Mouse (Mus musculus): ENCODE data around the gene Tead1.

Tead1 gene

DNA sequence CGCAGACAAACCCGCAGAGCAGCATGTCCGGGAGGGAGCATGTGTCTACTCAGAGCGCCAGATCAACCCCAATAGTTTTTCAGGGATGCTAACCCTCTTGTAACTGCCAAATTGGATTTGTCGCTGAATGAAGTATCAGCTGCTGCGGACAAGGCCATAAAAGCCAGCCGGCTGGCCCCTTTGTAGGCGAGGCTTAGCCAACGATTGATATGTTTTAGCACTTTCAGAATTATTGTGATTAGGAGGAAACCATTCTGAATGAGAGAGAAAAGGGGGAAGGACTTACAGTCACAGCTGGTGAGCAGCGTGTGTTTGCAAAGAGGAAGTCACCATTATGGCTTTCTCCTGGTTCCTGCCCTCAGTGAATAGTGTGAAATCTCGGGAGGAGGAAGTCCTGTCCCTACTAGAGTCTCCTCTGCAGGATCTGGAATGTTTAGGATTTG is 146.2 kb downstream of the Tead1 start:
- no peak for DNase-seq

DNA sequence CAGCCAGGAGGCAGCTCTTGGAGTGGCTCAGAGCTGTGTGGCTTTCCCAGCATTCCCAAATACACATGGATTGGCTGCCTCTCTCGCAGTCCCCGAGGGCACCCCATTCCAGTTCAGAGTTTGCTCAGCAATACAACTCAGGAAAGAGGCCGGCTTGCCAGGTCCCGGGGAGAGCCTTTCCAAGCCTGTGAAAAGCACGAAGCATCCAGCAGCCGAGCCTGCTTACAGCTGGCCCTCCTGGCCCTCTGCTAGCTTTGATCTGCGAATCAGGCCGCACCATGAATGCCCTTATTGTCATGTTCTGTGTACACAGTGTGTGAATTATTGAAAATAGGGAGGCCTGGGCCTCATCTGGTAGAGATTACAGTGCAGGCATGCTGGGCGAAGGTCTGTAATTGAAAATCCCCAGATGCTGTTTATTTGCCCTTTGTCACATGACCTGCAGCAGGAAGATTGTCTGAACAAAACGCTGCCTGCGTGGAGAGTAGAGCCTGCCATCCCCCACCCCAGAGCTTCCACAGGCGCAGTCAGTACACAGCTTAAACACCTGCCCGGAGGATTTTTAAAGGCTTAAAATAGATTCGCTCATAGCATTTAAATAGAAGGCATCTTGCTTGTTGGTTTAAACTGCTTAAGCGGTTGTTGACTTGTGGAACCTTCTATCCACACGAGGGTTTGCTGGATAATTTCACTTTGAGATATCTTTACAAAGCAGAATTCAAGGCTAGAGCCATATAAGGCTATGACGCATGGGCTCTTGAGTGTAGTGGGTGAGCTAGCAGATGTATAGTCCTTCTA is 147.2 kb downstream of the Tead1 start:
- DNase-seq, result peak; percentile 42

GRCm38 (mm10) chr7:112828016-112828695 is 149.0 kb downstream of the Tead1 start:
- no peak for DNase-seq

DNA sequence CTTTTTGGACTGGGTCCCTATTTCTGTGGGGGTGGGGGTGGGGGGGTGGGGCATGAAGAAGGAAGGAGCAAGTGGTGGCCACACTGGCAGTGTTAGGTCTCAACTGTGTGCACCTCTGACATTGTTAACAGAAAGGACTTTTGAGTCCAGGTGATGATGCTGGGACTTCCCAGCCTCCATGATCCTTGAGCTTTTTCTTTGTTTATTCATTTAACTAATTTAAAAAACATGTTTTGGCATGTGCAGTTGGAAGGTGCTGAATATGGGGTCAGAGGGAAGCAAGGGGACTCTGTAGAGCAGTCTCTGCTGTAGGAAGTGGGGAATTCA is 149.5 kb downstream of the Tead1 start:
- DNase-seq, result no peak

GRCm38 (mm10) chr7:112830946-112831345 is 151.8 kb downstream of the Tead1 start:
- no peak for DNase-seq

- DNase-seq, result no peak
Observed at GRCm38 (mm10) chr7:112831446-112831845, 152.3 kb downstream of the Tead1 start.

DNA sequence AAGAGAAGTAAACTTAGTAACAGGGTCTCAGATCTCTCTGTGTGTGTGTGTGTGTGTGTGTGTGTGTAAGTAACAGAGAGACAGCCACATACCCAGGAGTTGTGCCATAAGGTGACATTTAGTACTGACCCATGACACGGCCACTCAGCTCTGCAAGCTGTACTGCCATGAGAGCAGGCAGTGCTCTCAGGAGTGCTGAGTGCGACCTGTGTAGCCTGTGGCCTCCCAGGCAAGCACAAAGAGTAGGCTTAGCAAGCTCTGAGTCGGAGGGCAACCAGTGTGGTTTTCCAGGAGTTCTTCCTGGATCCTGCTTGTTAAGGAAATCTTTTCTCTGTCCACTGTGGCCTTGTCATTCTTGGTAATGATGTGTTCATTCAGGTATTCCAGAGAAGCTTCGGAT is 154.0 kb downstream of the Tead1 start:
- DNase-seq, result no peak

DNA sequence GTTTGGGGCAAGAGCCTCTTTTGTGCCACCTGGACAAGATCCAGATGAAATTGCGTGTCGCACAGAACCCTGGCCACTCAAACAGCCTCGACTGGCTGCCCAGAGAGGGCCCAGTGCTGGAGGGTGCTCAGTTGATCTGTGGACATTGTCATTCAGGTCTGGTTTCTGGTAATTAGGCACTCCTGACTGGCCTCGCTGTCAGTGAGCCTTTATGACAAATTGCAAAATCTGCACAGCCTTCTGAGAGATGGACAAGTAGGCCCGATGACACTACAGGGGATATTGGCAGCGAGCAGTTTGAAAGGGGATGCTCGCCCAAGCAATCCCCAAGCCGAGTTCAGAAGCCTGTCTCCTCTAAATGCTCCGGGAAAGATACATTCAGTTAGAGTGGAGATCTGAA is 157.0 kb downstream of the Tead1 start:
- DNase-seq, result no peak

DNA sequence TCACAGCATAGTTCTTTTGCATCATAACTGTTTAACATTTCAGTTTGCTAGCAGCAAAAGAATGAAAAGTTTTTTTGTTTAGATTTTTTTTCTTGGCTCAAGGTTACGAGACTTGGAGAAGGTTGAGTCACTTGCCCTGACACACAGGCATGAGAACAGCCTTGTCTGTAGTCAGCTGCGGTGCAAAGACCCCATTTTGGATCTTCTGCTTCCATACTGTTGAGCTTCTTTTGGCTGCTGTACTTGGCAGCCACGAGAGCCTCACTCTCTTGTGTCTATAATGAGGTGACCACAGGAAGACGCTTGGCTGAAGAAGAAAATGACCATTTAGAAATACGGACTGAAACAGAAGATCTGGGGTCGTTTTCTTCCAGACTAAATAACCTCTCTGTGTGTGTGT is 159.0 kb downstream of the Tead1 start:
- DNase-seq, result no peak

GRCm38 (mm10) chr7:112840351-112840750 is 161.2 kb downstream of the Tead1 start:
- DNase-seq, result no peak

DNA sequence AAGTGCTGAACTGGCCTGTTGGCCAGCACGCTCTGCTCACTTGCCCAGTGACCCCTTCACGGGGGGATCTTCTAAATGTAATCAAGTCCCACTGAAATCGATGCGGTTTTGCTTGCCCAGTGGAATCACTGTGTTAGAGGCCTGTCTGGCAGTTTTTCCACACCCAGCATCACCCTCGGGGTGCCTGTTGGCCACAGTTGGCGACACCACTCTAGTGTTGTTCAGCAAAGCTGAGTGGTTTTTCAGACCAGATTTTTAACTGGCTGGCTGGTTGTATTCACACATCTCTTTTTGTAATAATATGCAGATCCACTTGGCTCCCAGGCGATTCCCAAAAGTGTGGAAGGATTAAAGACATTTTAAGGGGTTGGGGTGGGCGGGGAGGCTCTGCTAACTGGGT is 161.8 kb downstream of the Tead1 start:
- no peak for DNase-seq

DNA sequence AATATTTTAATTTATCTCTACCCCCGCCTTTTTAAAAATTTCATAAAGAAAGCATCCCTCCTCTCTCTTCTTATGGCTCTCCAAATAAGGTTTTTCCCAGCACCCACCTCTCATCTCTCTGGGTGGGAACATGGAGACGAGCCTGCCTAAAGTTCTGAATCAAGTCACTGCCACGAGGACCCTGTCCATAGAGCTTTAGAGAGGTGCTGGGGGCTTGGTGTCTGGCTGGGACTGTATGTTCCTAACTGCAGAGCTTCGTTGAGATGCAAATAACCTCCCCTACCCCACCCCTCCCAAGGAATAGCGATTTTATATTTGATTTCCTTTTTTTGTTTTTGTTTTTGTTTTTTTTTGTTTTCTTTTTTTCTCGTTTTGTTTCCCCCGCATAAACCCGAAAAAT is 162.4 kb downstream of the Tead1 start:
- DNase-seq, result no peak

DNA sequence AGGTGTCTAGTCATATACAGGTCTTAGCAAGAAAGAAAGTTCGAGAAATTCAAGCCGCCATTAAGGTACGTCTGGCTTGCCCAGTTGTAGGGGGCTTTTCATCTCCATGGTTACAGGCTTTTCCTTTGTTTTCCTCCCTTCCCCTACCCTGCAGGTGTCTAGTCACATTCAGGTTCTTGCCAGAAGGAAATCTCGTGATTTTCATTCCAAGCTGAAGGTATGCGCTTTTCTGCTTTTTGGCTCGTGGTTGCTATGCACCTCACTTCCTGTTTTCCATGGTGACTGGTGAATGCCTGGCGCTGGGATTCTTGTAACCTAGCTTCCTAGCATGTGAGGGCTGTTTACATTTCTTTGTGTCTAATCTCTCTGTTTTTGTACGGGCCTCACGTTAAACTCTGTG is 162.8 kb downstream of the Tead1 start:
- DNase-seq, result no peak

DNA sequence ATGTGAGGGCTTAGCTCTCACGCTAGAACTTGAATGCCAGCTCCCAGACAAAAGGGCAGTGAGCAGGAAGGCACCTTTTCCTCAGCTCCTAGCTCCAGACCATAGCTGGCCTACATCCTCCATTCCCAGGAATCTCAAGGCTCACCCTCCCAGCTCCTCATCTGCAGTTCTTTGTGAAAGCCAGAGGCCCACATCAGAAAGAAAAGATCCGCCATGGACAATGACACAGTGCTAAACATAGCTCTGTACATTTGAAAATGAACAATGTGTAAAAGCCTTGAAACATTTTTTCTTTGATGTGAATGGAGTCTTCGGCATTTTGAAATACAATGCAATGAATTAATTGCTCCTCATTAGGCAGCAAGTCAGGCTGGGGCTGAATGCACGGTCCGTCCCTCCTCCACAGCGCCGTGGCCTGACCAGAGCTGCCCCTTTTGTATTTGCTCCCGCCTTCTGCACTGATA is 172.2 kb downstream of the Tead1 start:
- no peak for DNase-seq

GRCm38 (mm10) chr7:112852149-112852839 is 173.2 kb downstream of the Tead1 start:
- no peak for DNase-seq

DNA sequence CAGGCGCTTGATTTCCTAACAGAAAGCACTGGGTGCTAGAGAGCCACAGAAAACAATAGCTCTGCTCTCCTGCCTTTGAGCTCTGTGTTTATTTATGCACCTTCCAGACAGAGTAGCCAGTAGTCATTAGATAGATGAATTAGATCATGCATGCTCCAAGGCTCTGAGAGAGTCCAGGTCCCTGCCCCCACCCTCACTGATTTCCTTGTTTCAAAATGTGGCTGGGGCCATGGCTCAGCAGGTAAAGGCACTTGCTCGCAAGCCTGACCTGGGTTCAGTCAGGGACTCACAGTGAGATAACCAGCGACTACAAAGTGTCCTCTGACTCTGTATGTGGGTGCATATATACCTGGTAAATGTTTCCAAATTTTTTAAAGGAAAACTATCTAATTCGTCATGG is 174.7 kb downstream of the Tead1 start:
- DNase-seq, result no peak

- no peak for DNase-seq
Observed at GRCm38 (mm10) chr7:112854516-112854915, 175.4 kb downstream of the Tead1 start.

GRCm38 (mm10) chr7:112855419-112855818 is 176.3 kb downstream of the Tead1 start:
- no peak for DNase-seq

DNA sequence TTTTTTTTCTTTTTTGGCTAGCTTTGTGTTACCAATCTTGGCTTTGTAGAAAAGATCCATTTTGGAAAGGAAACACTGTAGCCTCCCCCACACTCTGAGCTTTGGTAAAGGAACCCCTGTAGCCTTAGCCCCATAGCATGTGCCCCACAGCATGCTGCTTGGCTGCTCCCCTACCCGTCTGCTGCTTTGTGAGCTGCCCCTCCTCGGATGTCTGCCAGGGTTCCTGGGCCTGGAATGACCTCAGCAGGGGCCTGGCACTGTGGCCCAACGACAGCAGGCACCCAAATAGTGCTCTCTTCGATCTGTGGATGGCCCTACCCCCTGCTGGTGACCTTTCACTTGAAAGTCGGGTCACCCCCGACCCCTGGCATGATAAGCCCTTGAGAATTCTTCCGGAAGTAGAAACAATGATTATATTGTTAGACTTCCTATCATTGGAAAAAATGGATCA is 177.0 kb downstream of the Tead1 start:
- no peak for DNase-seq

DNA sequence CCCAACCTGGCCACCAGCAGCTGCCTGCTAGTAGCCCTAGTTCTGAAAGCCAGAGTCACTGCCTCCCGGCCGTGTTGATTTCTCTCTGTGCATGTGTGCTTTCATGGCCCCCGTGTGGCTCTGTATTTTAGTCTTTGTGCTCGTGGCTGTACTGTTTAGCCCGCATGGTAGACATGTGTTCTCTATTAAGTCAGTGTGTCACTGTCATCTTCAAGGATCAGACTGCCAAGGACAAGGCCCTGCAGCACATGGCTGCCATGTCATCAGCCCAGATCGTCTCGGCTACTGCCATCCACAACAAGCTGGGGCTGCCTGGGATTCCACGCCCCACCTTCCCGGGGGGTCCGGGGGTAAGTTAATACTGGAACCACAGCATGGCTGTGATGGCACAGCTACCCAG is 177.5 kb downstream of the Tead1 start:
- DNase-seq, result no peak

- DNase-seq, result no peak
Observed at GRCm38 (mm10) chr7:112859887-112860286, 180.8 kb downstream of the Tead1 start.

GRCm38 (mm10) chr7:112862086-112862485 is 183.0 kb downstream of the Tead1 start:
- DNase-seq, result no peak

- no peak for DNase-seq
Observed at GRCm38 (mm10) chr7:112864188-112864587, 185.1 kb downstream of the Tead1 start.

DNA sequence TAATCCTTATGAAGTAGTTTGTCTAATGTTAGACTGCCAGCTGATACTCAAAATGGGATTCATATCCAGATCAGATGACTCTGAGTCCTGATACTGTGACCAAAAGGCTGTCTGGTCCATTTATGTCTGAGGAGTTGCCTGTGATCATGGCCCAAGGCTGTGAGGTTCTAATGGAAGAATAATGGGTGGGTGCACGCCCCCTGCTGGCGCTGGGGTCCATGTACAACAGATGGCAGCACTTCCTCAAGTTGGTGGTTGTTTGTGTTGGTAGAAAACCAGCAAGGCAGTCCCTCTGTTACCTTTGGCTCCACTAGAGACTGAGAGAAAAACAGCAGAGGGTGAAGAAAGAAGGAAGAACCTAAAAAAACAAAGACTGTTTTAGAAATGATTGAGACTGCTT is 186.6 kb downstream of the Tead1 start:
- peak; percentile 76 for DNase-seq

Measured in lung, postnatal 14 days (tissue).